Mouse (Mus musculus) thymus, adult 2 months (tissue): ENCODE data around the gene Bod1l. TPM values are rescaled to one million over a fixed set of nuclear protein-coding genes. Genes with fewer than 3 reads are reported as not detected.

Source experiments
- DNase-seq: peaks from one replicate; pipeline ENCODE4 v3.0.0; 2021
- H3K27ac ChIP-seq: fragments of 200-500 bp; 2 replicates; pipeline ENCODE4 v1.5.1; 2012; ENCODE audit warnings: low read length, control low read depth; ENCODE audit not compliant: control insufficient read depth, insufficient read depth
- H3K27me3 ChIP-seq: fragments of 200-500 bp; 2 replicates; pipeline ENCODE4 v1.6.1; 2012; ENCODE audit warnings: mild to moderate bottlenecking, low read length, moderate library complexity, mixed read lengths; ENCODE audit not compliant: control insufficient read depth, insufficient read depth
- H3K36me3 ChIP-seq: fragments of 200-500 bp; 2 replicates; pipeline ENCODE4 v1.6.1; 2012; ENCODE audit warnings: mild to moderate bottlenecking, low read length, moderate library complexity; ENCODE audit not compliant: control insufficient read depth, insufficient read depth
- H3K4me1 ChIP-seq: fragments of 200-500 bp; replicated peaks from 2 replicates; pipeline ENCODE4 v1.6.1; 2012; ENCODE audit warnings: low read length; ENCODE audit not compliant: control insufficient read depth, insufficient read depth
- H3K4me3 ChIP-seq: fragments of 200-500 bp; 2 replicates; pipeline ENCODE4 v1.5.1; 2012; ENCODE audit warnings: mild to moderate bottlenecking, low read length, control low read depth, moderate library complexity; ENCODE audit not compliant: control insufficient read depth, insufficient read depth
- CTCF ChIP-seq: fragments of 200-500 bp; IDR thresholded peaks from 2 replicates; pipeline ENCODE4 v1.5.1; 2012; ENCODE audit warnings: mild to moderate bottlenecking, control low read depth, low read length, moderate library complexity, borderline replicate concordance; ENCODE audit not compliant: control insufficient read depth, poor library complexity, insufficient read depth; ENCODE audit errors: extremely low read depth
- POLR2A ChIP-seq: fragments of 200-500 bp; IDR thresholded peaks from 2 replicates; pipeline ENCODE4 v1.6.1; 2012; ENCODE audit warnings: mild to moderate bottlenecking, low read length, control low read depth, moderate library complexity; ENCODE audit not compliant: control insufficient read depth, poor library complexity, insufficient read depth; ENCODE audit errors: extremely low read depth
- WGBS: fragments of 180-500 bp; shearing (Covaris S2); methylation state at CpG from one replicate; pipeline ENCODE4 v1.1.7; 2018; 5-methylcytosine and 5-hydroxymethylcytosine counted together
- polyA plus RNA-seq: library from polyadenylated mRNA; depleted of rRNA; stranded (reverse); fragments of >200 nt; gene quantifications from 2 replicates; pipeline ENCODE4 v1.2.3, GENCODE M21; 2012; rRNA removed

Gene Bod1l
- polyA plus RNA-seq, 1 experiment: 7.5 TPM

DNA sequence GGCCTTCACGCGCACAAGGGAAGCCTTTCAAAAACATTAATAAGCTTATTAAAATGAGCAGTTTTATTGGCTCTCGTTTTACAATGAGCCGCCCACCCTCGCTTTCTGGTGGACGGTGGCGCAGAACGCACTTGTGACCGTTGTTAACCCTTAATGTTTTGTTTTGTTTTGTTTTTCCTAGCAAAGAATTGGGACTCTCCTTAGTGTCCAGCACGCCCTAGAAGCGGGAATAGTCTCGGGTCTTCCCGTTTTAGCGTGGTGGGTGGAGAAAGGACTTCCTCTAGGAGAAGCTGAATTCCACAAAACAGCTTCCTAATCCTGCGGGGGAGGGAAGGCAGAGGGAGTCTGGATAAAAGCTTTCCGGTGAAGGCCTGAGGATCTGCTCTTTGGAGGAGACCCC is 89.3 kb downstream of the Bod1l start:
- TF ChIP-seq POLR2A (no peak), CTCF (no peak)
- WGBS: 4% methylated on average over 16 of the region's 16 CpGs
- no peaks in the 10 kb centered on the region for H3K36me3 ChIP-seq
- H3K27ac ChIP-seq: no peak overlapping the region
- DNase-seq: no peak
- no peaks in the 10 kb centered on the region for H3K4me1 ChIP-seq
- H3K4me3 ChIP-seq: no peak overlapping the region
- peaks cover 12% of the 10 kb centered on the region for H3K27me3 ChIP-seq

DNA sequence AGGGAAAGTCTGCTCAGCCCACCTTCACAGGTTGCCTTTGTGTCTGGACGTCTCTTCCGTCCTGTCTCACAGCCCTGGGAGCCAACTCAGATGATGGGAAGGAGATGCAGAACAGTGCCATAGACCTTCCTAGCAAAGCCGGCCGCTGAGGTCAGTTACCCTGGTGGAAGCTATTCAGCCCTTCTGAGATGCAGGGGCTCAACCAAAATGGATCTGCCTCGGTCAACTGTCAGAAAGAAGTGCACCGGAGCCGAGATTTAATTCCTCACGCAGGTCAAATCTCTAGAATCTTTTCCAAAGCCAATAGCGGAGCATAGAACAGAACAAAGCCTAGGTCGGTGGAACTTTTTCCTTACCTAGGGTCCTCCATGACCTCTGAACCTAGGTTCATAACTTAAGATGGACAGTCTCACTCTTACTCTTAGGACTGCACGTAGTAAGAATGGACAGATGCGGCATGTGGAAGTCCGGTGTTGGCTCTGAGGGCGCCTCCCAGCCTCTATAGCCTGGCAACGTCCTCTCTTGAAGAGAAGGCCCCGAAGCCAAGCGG is 89.8 kb downstream of the Bod1l start:
- Histone ChIP-seq H3K27ac (no peak overlapping the region), H3K4me1 (no peaks in the 10 kb centered on the region), H3K36me3 (no peaks in the 10 kb centered on the region), H3K4me3 (no peak overlapping the region), H3K27me3 (peaks cover 12% of the 10 kb centered on the region)
- no peak for DNase-seq
- 7% methylated on average over 17 of the region's 17 CpGs for WGBS
- TF ChIP-seq CTCF: no peak
- no peak for TF ChIP-seq POLR2A

DNA sequence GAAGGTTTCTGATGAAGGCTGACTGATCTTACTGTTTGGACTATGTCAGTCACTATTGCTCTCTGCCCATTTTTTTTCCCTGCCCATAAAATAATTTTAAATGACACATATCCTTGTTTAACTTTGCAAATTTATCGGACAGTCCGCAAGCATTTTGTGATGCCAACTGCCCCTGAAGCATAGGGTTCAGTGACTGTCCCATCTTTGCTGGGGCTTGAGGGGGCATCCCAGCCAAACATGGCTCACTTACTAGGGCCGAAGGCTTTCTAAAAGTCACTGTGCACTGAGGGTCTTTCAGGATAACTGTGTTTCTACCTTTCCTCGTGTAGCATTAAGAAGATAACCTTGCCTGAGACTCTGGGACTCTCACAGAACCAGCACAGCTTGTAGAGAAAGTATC is 91.4 kb downstream of the Bod1l start:
- no peak overlapping the region for H3K27ac ChIP-seq
- TF ChIP-seq POLR2A (no peak), CTCF (no peak)
- no peak for DNase-seq
- peaks cover 11% of the 10 kb centered on the region for H3K27me3 ChIP-seq
- 40% methylated on average over 4 of the region's 4 CpGs for WGBS
- H3K4me1 ChIP-seq: no peaks in the 10 kb centered on the region
- H3K4me3 ChIP-seq: no peak overlapping the region
- H3K36me3 ChIP-seq: no peaks in the 10 kb centered on the region

DNA sequence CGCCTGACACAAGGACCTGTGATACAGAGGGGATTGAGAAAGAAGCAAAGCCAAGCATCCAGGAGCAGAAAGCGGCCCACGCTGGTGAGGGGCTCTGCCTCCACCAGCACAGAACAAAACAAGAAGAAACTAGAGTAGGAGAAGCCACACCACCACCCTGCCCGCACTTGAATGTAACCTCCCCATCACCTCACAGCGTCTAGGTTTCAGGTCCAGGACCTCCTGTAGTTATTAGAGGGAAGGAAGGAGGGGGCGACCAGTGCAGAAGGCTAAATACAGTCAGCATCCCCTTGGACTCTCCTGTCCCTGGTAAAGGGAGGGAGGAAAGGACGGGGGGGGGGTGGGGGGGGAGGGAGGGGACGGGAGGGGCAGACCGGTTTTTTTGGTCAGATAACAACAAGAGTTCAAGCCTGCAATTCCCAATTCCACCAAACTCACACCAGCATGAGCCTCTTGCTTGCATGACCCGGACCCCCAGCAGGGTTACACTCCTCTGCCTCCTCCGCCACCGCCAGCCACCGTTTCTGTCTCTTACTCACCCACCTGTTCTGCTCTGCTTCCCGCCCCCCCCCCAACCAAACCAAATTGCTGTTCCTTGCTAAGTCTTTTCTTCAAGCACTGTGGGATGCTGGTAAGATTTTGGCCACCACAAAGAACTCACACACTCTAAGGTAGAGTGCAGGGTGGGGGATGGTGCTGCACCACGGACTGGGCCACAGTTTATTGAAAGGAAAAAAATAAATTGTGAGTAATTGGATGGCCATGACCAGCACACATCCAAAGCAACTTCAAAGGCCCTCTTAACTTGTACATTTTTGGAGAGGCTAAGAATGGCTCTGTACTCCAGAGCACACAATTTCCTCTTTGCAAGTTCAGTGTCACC is 99.0 kb downstream of the Bod1l start:
- H3K4me1 ChIP-seq: no peaks in the 10 kb centered on the region
- no peak for TF ChIP-seq POLR2A
- TF ChIP-seq CTCF: no peak
- no peak overlapping the region for H3K27ac ChIP-seq
- H3K4me3 ChIP-seq: no peak overlapping the region
- no peaks in the 10 kb centered on the region; the same call in 1 of the 2 replicates for H3K27me3 ChIP-seq
- no peaks in the 10 kb centered on the region for H3K36me3 ChIP-seq
- no peak for DNase-seq
- WGBS: 20% methylated on average over 14 of the region's 15 CpGs

DNA sequence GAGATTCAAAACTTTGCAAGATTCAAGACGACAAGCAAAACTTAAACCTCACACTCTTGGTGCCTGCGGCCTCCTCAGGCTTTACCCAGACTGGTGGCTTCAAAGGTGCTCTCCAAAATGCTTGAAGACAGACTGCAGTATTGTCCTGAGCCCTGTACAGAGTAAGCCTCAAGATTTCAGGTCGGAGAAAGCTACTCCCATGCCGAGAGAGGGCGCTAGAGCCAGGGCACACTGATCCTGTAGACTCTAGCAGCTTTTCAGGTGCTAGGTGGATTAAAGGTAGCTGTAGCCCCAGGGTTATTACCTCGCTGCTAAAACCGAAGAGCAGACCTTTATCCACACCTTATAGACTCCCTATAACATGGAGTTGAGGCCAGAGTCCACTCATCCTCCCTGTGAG is 99.9 kb downstream of the Bod1l start:
- TF ChIP-seq CTCF: no peak
- no peak for TF ChIP-seq POLR2A
- 30% methylated on average over 7 of the region's 7 CpGs for WGBS
- no peaks in the 10 kb centered on the region; the same call in 1 of the 2 replicates for H3K27me3 ChIP-seq
- H3K4me3 ChIP-seq: no peak overlapping the region
- no peak for DNase-seq
- no peaks in the 10 kb centered on the region for H3K36me3 ChIP-seq
- no peak overlapping the region for H3K27ac ChIP-seq
- H3K4me1 ChIP-seq: no peaks in the 10 kb centered on the region

DNA sequence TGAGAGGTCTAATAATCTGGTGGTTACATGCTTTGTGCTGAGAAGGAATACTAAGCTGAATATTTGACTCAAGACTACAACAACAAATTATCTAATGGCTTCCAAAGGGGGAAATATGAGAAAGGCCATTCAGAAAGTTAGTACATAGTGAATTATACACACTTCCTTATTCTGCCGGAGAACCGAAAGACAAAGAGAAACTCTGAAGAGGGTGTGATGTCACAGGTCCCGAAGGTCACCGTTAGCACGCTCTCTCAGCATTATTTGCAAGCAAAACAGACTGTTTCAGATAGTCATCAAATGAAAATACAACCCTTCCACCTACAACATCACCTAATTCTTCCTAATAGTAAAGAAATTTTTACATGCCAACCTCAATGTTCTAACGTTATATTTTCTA is 105.3 kb downstream of the Bod1l start:
- Histone ChIP-seq H3K36me3 (no peaks in the 10 kb centered on the region), H3K4me1 (no peaks in the 10 kb centered on the region), H3K4me3 (no peak overlapping the region), H3K27ac (no peak overlapping the region), H3K27me3 (no peaks in the 10 kb centered on the region)
- DNase-seq: no peak
- TF ChIP-seq POLR2A: no peak
- TF ChIP-seq CTCF: no peak
- 25% methylated on average over 6 of the region's 6 CpGs for WGBS

Other genes with a start within 250 kb of the Bod1l start
- gene Rab28, start 136.2 kb downstream of the Bod1l start, polyA plus RNA-seq: 16.6 and 18.3 TPM in 2 replicates
- not detected in 2 replicates for gene Nkx3-2, start 79.8 kb downstream of the Bod1l start, polyA plus RNA-seq
- gene Gm16223, start 223.6 kb upstream of the Bod1l start, polyA plus RNA-seq: not detected in 2 replicates